Mouse (Mus musculus) heart, embryonic 14.5 days (tissue): ENCODE data around the gene Cbln3. TPM values are rescaled to one million over a fixed set of nuclear protein-coding genes. Genes with fewer than 3 reads are reported as not detected.

ENCODE experiments used
- ATAC-seq: fragments of 200-750 bp; cut with Nextera tagmentation; 2 replicates; pipeline ENCODE4 v1.8.0; 2017; ENCODE audit warnings: low read depth, moderate TSS enrichment; ENCODE audit not compliant: insufficient number of reproducible peaks, insufficient read depth, low FRiP score
- H3K27ac ChIP-seq, 2 experiments: fragments of 200-500 bp in 1 of 2; fragments of 300-500 bp in 1 of 2; sonication (generic) in 1 of 2; replicated peaks in 1 of 2; 2 replicates each; pipeline ENCODE4 v1.5.1; 2012 to 2014; ENCODE audit warnings: low read depth in 2 of 2, low read length in 2 of 2, control low read depth in 1 of 2, mild to moderate bottlenecking in 1 of 2, mixed read lengths in 1 of 2; ENCODE audit not compliant: control insufficient read depth in 1 of 2, insufficient read depth in 1 of 2
- H3K27me3 ChIP-seq: fragments of 300-500 bp; sonication (generic); 2 replicates; pipeline ENCODE4 v1.6.1; 2014; ENCODE audit warnings: mild to moderate bottlenecking, low read length, control low read depth; ENCODE audit not compliant: control insufficient read depth, insufficient read depth
- H3K36me3 ChIP-seq: fragments of 300-500 bp; sonication (generic); 2 replicates; pipeline ENCODE4 v1.6.1; 2014; ENCODE audit warnings: mild to moderate bottlenecking, control low read depth, low read length, mixed read lengths; ENCODE audit not compliant: control insufficient read depth, insufficient read depth
- H3K4me1 ChIP-seq, 2 experiments: fragments of 200-500 bp in 1 of 2; fragments of 300-500 bp in 1 of 2; sonication (generic) in 1 of 2; 2 replicates each; pipeline ENCODE4 v1.6.1; 2012 to 2014; ENCODE audit warnings: low read length in 2 of 2, control low read depth in 1 of 2, mixed read lengths in 1 of 2; ENCODE audit not compliant: control insufficient read depth in 2 of 2, insufficient read depth in 2 of 2
- H3K4me2 ChIP-seq: fragments of 300-500 bp; sonication (generic); 2 replicates; pipeline ENCODE4 v1.6.1; 2014; ENCODE audit warnings: mild to moderate bottlenecking, low read length
- H3K4me3 ChIP-seq, 2 experiments: fragments of 200-500 bp in 1 of 2; fragments of 300-500 bp in 1 of 2; sonication (generic) in 1 of 2; 2 replicates each; pipeline ENCODE4 v1.5.1; 2012 to 2014; ENCODE audit warnings: low read length in 2 of 2, mild to moderate bottlenecking in 2 of 2, control low read depth in 1 of 2, low read depth in 1 of 2, moderate library complexity in 1 of 2; ENCODE audit not compliant: control insufficient read depth in 1 of 2, insufficient read depth in 1 of 2
- H3K9ac ChIP-seq: fragments of 300-500 bp; sonication (generic); 2 replicates; pipeline ENCODE4 v1.6.1; 2014; ENCODE audit warnings: mild to moderate bottlenecking, low read length
- H3K9me3 ChIP-seq: fragments of 300-500 bp; sonication (generic); 2 replicates; pipeline ENCODE4 v1.6.1; 2016; ENCODE audit warnings: low read length, control low read depth; ENCODE audit not compliant: control insufficient read depth
- WGBS: fragments of 180-500 bp; shearing (Covaris S2); extraction: QIAGEN DNeasy Blood & Tissue Kit; methylation state at CpG from one replicate; pipeline ENCODE4 v1.1.7; 2014; 5-methylcytosine and 5-hydroxymethylcytosine counted together
- polyA plus RNA-seq: library from polyadenylated mRNA; unstranded; fragments of >200 nt; fragmentation: Nextera tagmentation; extraction: Ambion mirVana; gene quantifications from 2 replicates; pipeline ENCODE4 v1.2.1, GENCODE M21; 2014

Cbln3 gene
- polyA plus RNA-seq, 1 experiment from 2014 or later = 0.61 TPM

- H3K27ac ChIP-seq = peak overlapping the region; percentile 87 to 94
- H3K9me3 ChIP-seq = no peaks in the 10 kb centered on the region
- H3K36me3 ChIP-seq = peaks cover 42% of the 10 kb centered on the region
- WGBS = 1% methylated on average over 14 of the region's 30 CpGs
- H3K4me2 ChIP-seq = peak overlapping the region; percentile 81
- peaks cover 14 to 26% of the 10 kb centered on the region in 2 experiments for H3K4me1 ChIP-seq
- peak overlapping the region; percentile 93 for H3K9ac ChIP-seq
- peak; percentile 49 for ATAC-seq
- H3K27me3 ChIP-seq = no peaks in the 10 kb centered on the region
- peak overlapping the region; percentile 84 for H3K4me3 ChIP-seq
Measured at GRCm38 (mm10) chr14:55885114-55885790, 1.1 kb upstream of the Cbln3 start.

GRCm38 (mm10) chr14:55884713-55885113 is 521 bp upstream of the Cbln3 start, which contains the start of gene Khnyn:
Gene Khnyn, plus strand, starts transcription at chr14:55884947.
- H3K27me3 ChIP-seq = no peaks in the 10 kb centered on the region
- peak within 1 kb of the TSS; percentile 84 for H3K4me3 ChIP-seq
- H3K9ac ChIP-seq = peak within 1 kb of the TSS; percentile 93
- H3K27ac ChIP-seq = peak within 1 kb of the TSS; percentile 87 to 94
- peak within 1 kb of the TSS; percentile 81 for H3K4me2 ChIP-seq
- no peaks in the 10 kb centered on the region for H3K9me3 ChIP-seq
- peak; percentile 95 for ATAC-seq
- under 1% methylated on average over 27 of the region's 30 CpGs for WGBS
- peaks cover 14 to 26% of the 10 kb centered on the region in 2 experiments for H3K4me1 ChIP-seq
- H3K36me3 ChIP-seq = peaks cover 37% of the 10 kb centered on the region

- no peak for ATAC-seq
- peak overlapping the region; percentile 87 to 94; a peak in 3 of 4 replicates for H3K27ac ChIP-seq
- H3K4me2 ChIP-seq = peak overlapping the region; percentile 81
- H3K27me3 ChIP-seq = no peaks in the 10 kb centered on the region
- 87% methylated on average over 12 of the region's 12 CpGs for WGBS
- peak overlapping the region; percentile 93; the same call in 1 of the 2 replicates for H3K9ac ChIP-seq
- H3K36me3 ChIP-seq = peaks cover 27% of the 10 kb centered on the region
- no peak overlapping the region for H3K4me3 ChIP-seq
- no peaks in the 10 kb centered on the region for H3K9me3 ChIP-seq
- peaks cover 14 to 27% of the 10 kb centered on the region in 2 experiments for H3K4me1 ChIP-seq
Measured at GRCm38 (mm10) chr14:55883663-55884062, 529 bp downstream of the Cbln3 start.

GRCm38 (mm10) chr14:55883149-55883661 is 987 bp downstream of the Cbln3 start:
- ATAC-seq = no peak
- no peak overlapping the region for H3K4me3 ChIP-seq
- peaks cover 16 to 31% of the 10 kb centered on the region in 2 experiments for H3K4me1 ChIP-seq
- WGBS = 88% methylated on average over 13 of the region's 13 CpGs
- no peaks in the 10 kb centered on the region for H3K9me3 ChIP-seq
- H3K27ac ChIP-seq = no peak overlapping the region
- peaks cover 22% of the 10 kb centered on the region for H3K36me3 ChIP-seq
- no peak overlapping the region for H3K4me2 ChIP-seq
- no peaks in the 10 kb centered on the region for H3K27me3 ChIP-seq
- H3K9ac ChIP-seq = no peak overlapping the region

- WGBS = 67% methylated on average over 6 of the region's 6 CpGs
- peaks cover 12% of the 10 kb centered on the region for H3K36me3 ChIP-seq
- no peak overlapping the region for H3K27ac ChIP-seq
- H3K4me1 ChIP-seq = peaks cover 20 to 38% of the 10 kb centered on the region in 2 experiments
- H3K4me2 ChIP-seq = no peak overlapping the region
- no peak for ATAC-seq
- no peaks in the 10 kb centered on the region for H3K27me3 ChIP-seq
- H3K4me3 ChIP-seq = no peak overlapping the region
- no peaks in the 10 kb centered on the region for H3K9me3 ChIP-seq
- no peak overlapping the region for H3K9ac ChIP-seq
Measured at GRCm38 (mm10) chr14:55882171-55882641, 2.0 kb downstream of the Cbln3 start.

- ATAC-seq = no peak
Measured at GRCm38 (mm10) chr14:55880982-55881381, 3.2 kb downstream of the Cbln3 start.

GRCm38 (mm10) chr14:55879623-55880022 is 4.6 kb downstream of the Cbln3 start:
- ATAC-seq = no peak
- no peak overlapping the region for H3K4me2 ChIP-seq
- H3K9me3 ChIP-seq = no peaks in the 10 kb centered on the region
- H3K27ac ChIP-seq = no peak overlapping the region
- H3K4me3 ChIP-seq = no peak overlapping the region
- H3K36me3 ChIP-seq = no peaks in the 10 kb centered on the region
- peaks cover 15 to 23% of the 10 kb centered on the region in 2 experiments for H3K4me1 ChIP-seq
- WGBS = 43% methylated on average over 1 of the region's 1 CpGs
- no peak overlapping the region for H3K9ac ChIP-seq
- H3K27me3 ChIP-seq = no peaks in the 10 kb centered on the region

More at GRCm38 (mm10) chr14:55880982-55881381, 3.2 kb downstream of the Cbln3 start:
- no peak overlapping the region for H3K27ac ChIP-seq
- H3K9me3 ChIP-seq = no peaks in the 10 kb centered on the region
- peaks cover 19 to 25% of the 10 kb centered on the region in 2 experiments for H3K4me1 ChIP-seq
- no peak overlapping the region for H3K9ac ChIP-seq
- no peaks in the 10 kb centered on the region for H3K36me3 ChIP-seq
- no peak overlapping the region for H3K4me2 ChIP-seq
- H3K27me3 ChIP-seq = no peaks in the 10 kb centered on the region
- no peak overlapping the region for H3K4me3 ChIP-seq
- 64% methylated on average over 8 of the region's 8 CpGs for WGBS
